Mouse (Mus musculus) limb, embryonic 14.5 days (tissue): ENCODE measurements at regions not wholly inside any gene's neighbourhood (a gene's known extent, or its start where the extent isn't known, plus 50 kb on each side); places are given as distances from the start of the nearest gene placed in this dataset.
"Not testable (repeated sequence)": the region's sequence is repeated elsewhere in the genome, so short reads cannot be mapped to it uniquely, and the experiment has no call there.

Experiments
- ATAC-seq: fragments of 200-750 bp; cut with Nextera tagmentation; 2 replicates; pipeline ENCODE4 v1.8.0; 2017; ENCODE audit warnings: low read depth, moderate number of reproducible peaks, moderate TSS enrichment; ENCODE audit not compliant: low FRiP score
- DNase-seq: peaks from one replicate; pipeline ENCODE4 v3.0.0-alpha.2; 2015; ENCODE audit warnings: low spot score
- H3K27ac ChIP-seq: fragments of 300-500 bp; sonication (generic); replicated peaks from 2 replicates; pipeline ENCODE4 v1.5.1; 2014; ENCODE audit warnings: low read depth, mild to moderate bottlenecking, low read length, moderate library complexity, mixed read lengths
- H3K27me3 ChIP-seq: fragments of 300-500 bp; sonication (generic); 2 replicates; pipeline ENCODE4 v1.6.1; 2014; ENCODE audit warnings: low read length, mixed read lengths; ENCODE audit not compliant: control insufficient read depth, insufficient read depth
- H3K36me3 ChIP-seq: fragments of 300-500 bp; sonication (generic); 2 replicates; pipeline ENCODE4 v1.6.1; 2014; ENCODE audit warnings: mild to moderate bottlenecking, low read length, moderate library complexity, mixed read lengths; ENCODE audit not compliant: control insufficient read depth, insufficient read depth
- H3K4me1 ChIP-seq: fragments of 300-500 bp; sonication (generic); 2 replicates; pipeline ENCODE4 v1.6.1; 2014; ENCODE audit warnings: antibody characterized with exemption, low read length, mixed read lengths; ENCODE audit not compliant: control insufficient read depth, insufficient read depth
- H3K4me2 ChIP-seq: fragments of 300-500 bp; sonication (generic); replicated peaks from 2 replicates; pipeline ENCODE4 v1.6.1; 2014; ENCODE audit warnings: low read depth, mild to moderate bottlenecking, low read length, moderate library complexity; ENCODE audit not compliant: severe bottlenecking
- H3K4me3 ChIP-seq: fragments of 300-500 bp; sonication (generic); replicated peaks from 2 replicates; pipeline ENCODE4 v1.5.1; 2014; ENCODE audit warnings: low read length
- H3K9ac ChIP-seq: fragments of 300-500 bp; sonication (generic); 2 replicates; pipeline ENCODE4 v1.6.1; 2014; ENCODE audit warnings: mild to moderate bottlenecking, low read depth, low read length, moderate library complexity; ENCODE audit not compliant: severe bottlenecking
- H3K9me3 ChIP-seq: fragments of 300-500 bp; sonication (generic); 2 replicates; pipeline ENCODE4 v1.6.1; 2016; ENCODE audit warnings: low read length; ENCODE audit not compliant: control insufficient read depth
- POLR2A ChIP-seq: fragments of 200-500 bp; IDR thresholded peaks from 2 replicates; pipeline ENCODE4 v1.8.0; 2012; ENCODE audit warnings: inconsistent platforms, mild to moderate bottlenecking, moderate library complexity, borderline replicate concordance; ENCODE audit not compliant: insufficient read depth, insufficient read length; ENCODE audit errors: extremely low read depth
- WGBS: fragments of 180-500 bp; shearing (Covaris S2); extraction: QIAGEN DNeasy Blood & Tissue Kit; methylation state at CpG from one replicate; pipeline ENCODE4 v1.1.7; 2014; 5-methylcytosine and 5-hydroxymethylcytosine counted together

GRCm38 (mm10) chr13:107552165-107552564 is 492.1 kb upstream of the Smim15 start:
- Histone ChIP-seq H3K4me1 (no peaks in the 10 kb centered on the region), H3K9ac (no peak overlapping the region), H3K4me2 (no peak overlapping the region), H3K9me3 (no peaks in the 10 kb centered on the region), H3K27ac (no peak overlapping the region), H3K27me3 (no peaks in the 10 kb centered on the region), H3K4me3 (no peak overlapping the region), H3K36me3 (no peaks in the 10 kb centered on the region)
- TF ChIP-seq POLR2A = no peak
- 92% methylated on average over 4 of the region's 4 CpGs for WGBS
- DNase-seq (no peak), ATAC-seq (no peak)

GRCm38 (mm10) chr13:107549995-107550394 is 494.3 kb upstream of the Smim15 start:
- 94% methylated on average over 7 of the region's 7 CpGs for WGBS
- not testable (repeated sequence) for H3K4me3 ChIP-seq, H3K4me1 ChIP-seq, H3K36me3 ChIP-seq, H3K27me3 ChIP-seq, DNase-seq, H3K9me3 ChIP-seq, H3K27ac ChIP-seq, H3K4me2 ChIP-seq, ATAC-seq, H3K9ac ChIP-seq

GRCm38 (mm10) chr13:107547073-107547472 is 497.2 kb upstream of the Smim15 start:
- H3K4me3 ChIP-seq = no peak overlapping the region
- no peak overlapping the region for H3K9ac ChIP-seq
- H3K4me1 ChIP-seq = no peaks in the 10 kb centered on the region
- no peak for TF ChIP-seq POLR2A
- H3K4me2 ChIP-seq = no peak overlapping the region
- ATAC-seq = no peak
- no peaks in the 10 kb centered on the region for H3K27me3 ChIP-seq
- no peaks in the 10 kb centered on the region for H3K9me3 ChIP-seq
- no peaks in the 10 kb centered on the region for H3K36me3 ChIP-seq
- no peak overlapping the region for H3K27ac ChIP-seq
- WGBS = 49% methylated on average over 7 of the region's 7 CpGs
- no peak for DNase-seq

GRCm38 (mm10) chr13:107546181-107546900 is 497.9 kb upstream of the Smim15 start:
- no peak for DNase-seq
- H3K4me3 ChIP-seq = no peak overlapping the region
- no peak overlapping the region for H3K9ac ChIP-seq
- no peaks in the 10 kb centered on the region for H3K27me3 ChIP-seq
- no peak overlapping the region for H3K27ac ChIP-seq
- 71% methylated on average over 10 of the region's 10 CpGs for WGBS
- ATAC-seq = no peak
- no peak for TF ChIP-seq POLR2A
- H3K4me1 ChIP-seq = no peaks in the 10 kb centered on the region
- no peaks in the 10 kb centered on the region for H3K36me3 ChIP-seq
- no peak overlapping the region for H3K4me2 ChIP-seq
- no peaks in the 10 kb centered on the region for H3K9me3 ChIP-seq

GRCm38 (mm10) chr13:107541635-107541955 is 502.7 kb upstream of the Smim15 start:
- no peaks in the 10 kb centered on the region for H3K4me1 ChIP-seq
- no peak for ATAC-seq
- WGBS = 47% methylated on average over 2 of the region's 2 CpGs
- H3K27ac ChIP-seq = no peak overlapping the region
- no peak overlapping the region for H3K4me2 ChIP-seq
- no peaks in the 10 kb centered on the region for H3K27me3 ChIP-seq
- no peaks in the 10 kb centered on the region for H3K9me3 ChIP-seq
- DNase-seq = peak; percentile 16
- H3K9ac ChIP-seq = no peak overlapping the region
- no peaks in the 10 kb centered on the region for H3K36me3 ChIP-seq
- H3K4me3 ChIP-seq = no peak overlapping the region
- no peak for TF ChIP-seq POLR2A
